Comparison of ENCODE assay signal across 18 mouse cellular contexts in genomic region chr1:178744526-178744925, GRCm38 (mm10).
DNase-seq lines count a peak whose midpoint lies in the region; ATAC-seq and TF ChIP-seq lines count a peak whose summit lies in the region.
"Had no signal": no experiment of that assay in that cellular context is flagged by ENCODE, and none has a peak within 500 bp of the region (broad histone marks: within the 10 kb centered on the region; RNA-seq: fewer than 3 reads in every experiment).

No protein-coding gene starts in this region.

- H3K9ac ChIP-seq in midbrain, embryonic 11.5 days (ENCODE audit: low read length), result no peak overlapping the region
- H3K9ac ChIP-seq in midbrain, postnatal 0 days (replicated peaks; ENCODE audit: low read length, poor library complexity, severe bottlenecking), result no peak overlapping the region
- H3K9ac ChIP-seq: embryonic facial prominence, embryonic 12.5 days; liver, embryonic 12.5 days; lung, embryonic 15.5 days; midbrain, embryonic 12.5 days had no signal

- peaks cover 3% of the 10 kb centered on the region; the same call in 1 of the 2 replicates for H3K27me3 ChIP-seq in midbrain, embryonic 11.5 days (ENCODE audit: control insufficient read depth, insufficient read depth, low read length)
- no peaks in the 10 kb centered on the region for H3K27me3 ChIP-seq in midbrain, postnatal 0 days (ENCODE audit: insufficient read depth, low read length)
- H3K27me3 ChIP-seq in embryonic facial prominence, embryonic 10.5 days (replicated peaks; ENCODE audit: low read depth, poor library complexity, severe bottlenecking), result no peaks in the 10 kb centered on the region
- H3K27me3 ChIP-seq: embryonic facial prominence, embryonic 12.5 days; liver, embryonic 12.5 days; lung, embryonic 15.5 days; Patski had no signal

- no peaks in the 10 kb centered on the region for H3K36me3 ChIP-seq in midbrain, embryonic 11.5 days (ENCODE audit: control insufficient read depth, insufficient read depth, low read length)
- no peaks in the 10 kb centered on the region for H3K36me3 ChIP-seq in midbrain, postnatal 0 days (ENCODE audit: insufficient read depth, low read length)
- no peaks in the 10 kb centered on the region; the same call in 1 of the 2 replicates for H3K36me3 ChIP-seq in embryonic facial prominence, embryonic 10.5 days (replicated peaks)
- H3K36me3 ChIP-seq: embryonic facial prominence, embryonic 12.5 days; liver, embryonic 12.5 days; lung, embryonic 15.5 days; midbrain, embryonic 12.5 days had no signal

- no peak overlapping the region for H3K4me3 ChIP-seq in midbrain, embryonic 11.5 days (ENCODE audit: low read depth, low read length)
- H3K4me3 ChIP-seq in midbrain, postnatal 0 days (ENCODE audit: low read depth, low read length), result no peak overlapping the region
- H3K4me3 ChIP-seq in embryonic facial prominence, embryonic 10.5 days, result no peak overlapping the region
- H3K4me3 ChIP-seq: embryonic facial prominence, embryonic 12.5 days; liver, embryonic 12.5 days; lung, embryonic 15.5 days; midbrain, embryonic 12.5 days had no signal

- ATAC-seq in midbrain, embryonic 11.5 days (ENCODE audit: low FRiP score), result no peak
- no peak for ATAC-seq in midbrain, postnatal 0 days (ENCODE audit: low FRiP score)
- ATAC-seq: Patski had no signal

- no peak overlapping the region for H3K27ac ChIP-seq in midbrain, embryonic 11.5 days (ENCODE audit: low read depth, low read length)
- no peak overlapping the region for H3K27ac ChIP-seq in midbrain, postnatal 0 days (ENCODE audit: low read depth, low read length)
- peak overlapping the region; percentile 62 for H3K27ac ChIP-seq in embryonic facial prominence, embryonic 10.5 days (replicated peaks)
- H3K27ac ChIP-seq: embryonic facial prominence, embryonic 12.5 days; liver, embryonic 12.5 days; lung, embryonic 15.5 days; macrophage; midbrain, embryonic 12.5 days had no signal

- DNase-seq in midbrain, embryonic 11.5 days (ENCODE audit: low spot score, missing footprints), result peak; percentile 70
- DNase-seq in midbrain, postnatal 0 days (ENCODE audit: low spot score), result no peak
- DNase-seq in cerebellum, adult 8-10 months, result peak; percentile 70
- DNase-seq in embryonic facial prominence, embryonic 10.5 days (ENCODE audit: low spot score), result no peak
- DNase-seq in adrenal gland, postnatal 4 days (ENCODE audit: low spot score in 2 of 2), result no peak
- no peak for DNase-seq in T-cell, adult 2 months (ENCODE audit: low spot score)
- no peak for DNase-seq in thymus, adult 18-20 months
- DNase-seq: gastrocnemius, postnatal 10 days; heart, postnatal 10 days; kidney, postnatal 4 days; spleen, adult 18-20 months; thymus, adult 2 months had no signal

- no peaks in the 10 kb centered on the region; the same call in 1 of the 2 replicates for H3K9me3 ChIP-seq in midbrain, embryonic 11.5 days (ENCODE audit: control insufficient read depth, low read length)
- no peaks in the 10 kb centered on the region for H3K9me3 ChIP-seq in midbrain, postnatal 0 days (ENCODE audit: low read length)
- peaks cover 4% of the 10 kb centered on the region for H3K9me3 ChIP-seq in embryonic facial prominence, embryonic 10.5 days
- H3K9me3 ChIP-seq: embryonic facial prominence, embryonic 12.5 days; liver, embryonic 12.5 days; lung, embryonic 15.5 days; midbrain, embryonic 12.5 days had no signal

- no peak overlapping the region for H3K4me2 ChIP-seq in midbrain, embryonic 11.5 days
- no peak overlapping the region for H3K4me2 ChIP-seq in midbrain, postnatal 0 days (ENCODE audit: low read depth, low read length, poor library complexity, severe bottlenecking)
- H3K4me2 ChIP-seq: embryonic facial prominence, embryonic 12.5 days; liver, embryonic 12.5 days; lung, embryonic 15.5 days; midbrain, embryonic 12.5 days had no signal

- WGBS in midbrain, embryonic 11.5 days, result 65% methylated on average over 7 of the region's 7 CpGs
- 52% methylated on average over 7 of the region's 7 CpGs for WGBS in midbrain, postnatal 0 days
- 62% methylated on average over 7 of the region's 7 CpGs for WGBS in embryonic facial prominence, embryonic 10.5 days

- no peak for TF ChIP-seq CTCF in midbrain, postnatal 0 days (IDR thresholded peaks at IDR 0.05)

- H3K4me1 ChIP-seq in midbrain, embryonic 11.5 days (ENCODE audit: control insufficient read depth, insufficient read depth, low read length), result no peaks in the 10 kb centered on the region
- no peaks in the 10 kb centered on the region for H3K4me1 ChIP-seq in midbrain, postnatal 0 days (ENCODE audit: insufficient read depth, low read length)
- peaks cover 27% of the 10 kb centered on the region for H3K4me1 ChIP-seq in embryonic facial prominence, embryonic 10.5 days
- H3K4me1 ChIP-seq: liver, embryonic 12.5 days; midbrain, embryonic 12.5 days had no signal

Comparison
In these comparisons a context has a peak if more than half of its experiments do, and no peak if none do; other contexts are left out.
1. DNase-seq: peak in midbrain, embryonic 11.5 days (single experiment) and cerebellum, adult 8-10 months (single experiment); none in midbrain, postnatal 0 days (single experiment), embryonic facial prominence, embryonic 10.5 days (single experiment), adrenal gland, postnatal 4 days (0 of 2), T-cell, adult 2 months (single experiment) and thymus, adult 18-20 months (0 of 2).